Mouse (Mus musculus) heart, adult 2 months (tissue): ENCODE data around the gene Gcc2. TPM values are rescaled to one million over a fixed set of nuclear protein-coding genes. Genes with fewer than 3 reads are reported as not detected.

Experiments
- DNase-seq, 2 experiments: peaks; one replicate each; pipeline ENCODE4 v3.0.0; 2021
- H3K27ac ChIP-seq: fragments of 200-600 bp; 2 replicates; pipeline ENCODE4 v1.8.1; 2022
- H3K27me3 ChIP-seq: fragments of 200-500 bp; 2 replicates; pipeline ENCODE4 v1.6.1; 2012; ENCODE audit warnings: mild to moderate bottlenecking, low read length, inconsistent platforms, mixed read lengths; ENCODE audit not compliant: control insufficient read depth, insufficient read depth
- H3K36me3 ChIP-seq: fragments of 200-500 bp; 2 replicates; pipeline ENCODE4 v1.6.1; 2012; ENCODE audit warnings: low read length, inconsistent platforms; ENCODE audit not compliant: control insufficient read depth, insufficient read depth
- H3K4me1 ChIP-seq: fragments of 200-500 bp; 2 replicates; pipeline ENCODE4 v1.6.1; 2011; ENCODE audit warnings: low read length; ENCODE audit not compliant: control insufficient read depth, insufficient read depth
- H3K4me3 ChIP-seq: fragments of 200-600 bp; 2 replicates; pipeline ENCODE4 v1.8.1; 2022
- H3K79me2 ChIP-seq: fragments of 200-500 bp; replicated peaks from 2 replicates; pipeline ENCODE4 v1.6.1; 2012; ENCODE audit warnings: mild to moderate bottlenecking, inconsistent platforms, low read length, moderate library complexity, mixed read lengths; ENCODE audit not compliant: control insufficient read depth, insufficient read depth
- H3K9ac ChIP-seq: fragments of 200-500 bp; 2 replicates; pipeline ENCODE4 v1.6.1; 2012; ENCODE audit warnings: low read depth, mild to moderate bottlenecking, control low read depth, inconsistent platforms, low read length, mixed read lengths
- CTCF ChIP-seq: fragments of 200-600 bp; IDR thresholded peaks from 2 replicates; pipeline ENCODE4 v1.8.1; 2022; ENCODE audit warnings: antibody characterized with exemption, mild to moderate bottlenecking, moderate library complexity
- EP300 ChIP-seq: fragments of 200-500 bp; IDR thresholded peaks from 2 replicates; pipeline ENCODE4 v1.6.1; 2011; ENCODE audit warnings: low read depth, low read length, control low read depth; ENCODE audit not compliant: insufficient read depth
- POLR2A ChIP-seq: fragments of 200-500 bp; IDR thresholded peaks from 2 replicates; pipeline ENCODE4 v1.6.1; 2011; ENCODE audit warnings: mild to moderate bottlenecking, low read depth, low read length, control low read depth; ENCODE audit not compliant: insufficient read depth
- WGBS: fragments of 180-500 bp; shearing (Covaris S2); methylation state at CpG from one replicate; pipeline ENCODE4 v1.1.7; 2018; 5-methylcytosine and 5-hydroxymethylcytosine counted together
- intact Hi-C: fragments of 180-260 bp; cut with DNase I; formaldehyde crosslinking; loops from one replicate; pipeline ENCODE4 v1.15.1; 2025
- polyA plus RNA-seq: library from polyadenylated mRNA; depleted of rRNA; stranded (reverse); fragments of >200 nt; gene quantifications from 2 replicates; pipeline ENCODE4 v1.2.3, GENCODE M21; 2012
- total RNA-seq, 2 experiments: library from RNA; stranded (reverse); gene quantifications; 2 replicates each; pipeline ENCODE4 v1.2.3; 2021

Gene Gcc2
- total and polyA plus RNA-seq, 3 experiments, result 7.9 to 29.3 (median 22.6) TPM

- H3K4me1 ChIP-seq, result no peaks in the 10 kb centered on the region
- no peak for DNase-seq
- no peak overlapping the region for H3K9ac ChIP-seq
- no peaks in the 10 kb centered on the region for H3K27me3 ChIP-seq
- H3K79me2 ChIP-seq, result no peaks in the 10 kb centered on the region
- H3K36me3 ChIP-seq, result peaks cover 12% of the 10 kb centered on the region
- TF ChIP-seq POLR2A (no peak), EP300 (no peak), CTCF (no peak)
- WGBS, result 90% methylated on average over 3 of the region's 3 CpGs
- H3K4me3 ChIP-seq, result no peak overlapping the region
- H3K27ac ChIP-seq, result no peak overlapping the region
- intact Hi-C loops, result no loop called here
Observed at GRCm38 (mm10) chr10:58294246-58294645, 38.9 kb downstream of the Gcc2 start.

DNA sequence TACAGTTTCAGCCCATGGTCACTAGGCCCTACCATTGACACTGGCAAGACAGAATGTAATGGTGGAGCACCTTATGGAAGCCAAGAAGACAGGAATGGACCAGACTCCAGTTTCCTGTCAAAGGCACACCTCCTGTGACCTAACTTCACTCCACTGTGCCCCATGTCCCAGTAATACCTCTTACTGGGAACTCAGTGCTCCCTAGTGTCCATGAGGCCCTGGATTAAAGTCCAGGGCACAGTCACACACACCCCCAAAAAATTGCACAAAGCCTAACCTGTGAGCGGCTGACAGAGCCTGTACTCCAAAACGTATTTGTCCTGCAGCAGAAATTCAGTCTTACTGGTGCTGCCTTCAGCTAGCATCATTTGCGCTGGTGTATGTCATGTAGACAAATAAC, 40.3 kb downstream of the Gcc2 start:
- H3K36me3 ChIP-seq, result peaks cover 12% of the 10 kb centered on the region
- WGBS, result 94% methylated on average over 3 of the region's 3 CpGs
- intact Hi-C loops, result no loop called here
- TF ChIP-seq EP300, result no peak
- no peak for TF ChIP-seq POLR2A
- TF ChIP-seq CTCF, result no peak
- no peaks in the 10 kb centered on the region for H3K27me3 ChIP-seq
- no peak overlapping the region for H3K9ac ChIP-seq
- H3K4me3 ChIP-seq, result no peak overlapping the region
- no peaks in the 10 kb centered on the region for H3K79me2 ChIP-seq
- H3K27ac ChIP-seq, result no peak overlapping the region
- no peak for DNase-seq
- H3K4me1 ChIP-seq, result no peaks in the 10 kb centered on the region

GRCm38 (mm10) chr10:58304996-58305395, 49.7 kb downstream of the Gcc2 start:
- H3K4me3 ChIP-seq, result no peak overlapping the region
- no peak overlapping the region for H3K9ac ChIP-seq
- intact Hi-C loops, result no loop called here
- TF ChIP-seq POLR2A (no peak), EP300 (no peak), CTCF (no peak)
- no peaks in the 10 kb centered on the region for H3K27me3 ChIP-seq
- 93% methylated on average over 7 of the region's 7 CpGs for WGBS
- H3K4me1 ChIP-seq, result no peaks in the 10 kb centered on the region
- H3K36me3 ChIP-seq, result no peaks in the 10 kb centered on the region; the same call in 1 of the 2 replicates
- no peak overlapping the region for H3K27ac ChIP-seq
- DNase-seq, result no peak
- no peaks in the 10 kb centered on the region for H3K79me2 ChIP-seq

DNA sequence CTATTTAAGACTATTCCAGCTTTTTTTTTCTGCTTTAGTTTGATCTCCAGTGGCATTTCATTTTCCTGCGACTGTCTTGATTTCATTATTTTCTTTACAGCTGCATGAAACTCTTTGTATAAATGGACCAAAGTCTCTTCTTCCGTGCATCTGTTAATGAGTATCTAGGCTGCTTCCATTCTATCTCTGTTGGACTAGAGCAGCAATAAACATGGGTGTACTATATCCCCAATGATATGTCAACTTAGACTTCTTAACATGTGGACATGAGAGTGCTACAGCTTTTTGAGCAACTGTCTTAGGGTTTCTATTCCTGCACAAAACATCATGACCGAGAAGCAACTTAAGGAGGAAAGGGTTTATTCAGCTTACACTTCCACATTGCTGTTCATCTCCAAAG, 51.6 kb downstream of the Gcc2 start:
- Histone ChIP-seq H3K79me2 (no peaks in the 10 kb centered on the region), H3K4me1 (no peaks in the 10 kb centered on the region), H3K27ac (no peak overlapping the region), H3K9ac (no peak overlapping the region), H3K4me3 (no peak overlapping the region), H3K36me3 (no peaks in the 10 kb centered on the region), H3K27me3 (no peaks in the 10 kb centered on the region)
- no peak for TF ChIP-seq CTCF
- no peak for TF ChIP-seq EP300
- TF ChIP-seq POLR2A, result no peak
- no peak for DNase-seq
- intact Hi-C loops, result no loop called here
- 88% methylated on average over 3 of the region's 3 CpGs for whole genome bisulfite sequencing

DNA sequence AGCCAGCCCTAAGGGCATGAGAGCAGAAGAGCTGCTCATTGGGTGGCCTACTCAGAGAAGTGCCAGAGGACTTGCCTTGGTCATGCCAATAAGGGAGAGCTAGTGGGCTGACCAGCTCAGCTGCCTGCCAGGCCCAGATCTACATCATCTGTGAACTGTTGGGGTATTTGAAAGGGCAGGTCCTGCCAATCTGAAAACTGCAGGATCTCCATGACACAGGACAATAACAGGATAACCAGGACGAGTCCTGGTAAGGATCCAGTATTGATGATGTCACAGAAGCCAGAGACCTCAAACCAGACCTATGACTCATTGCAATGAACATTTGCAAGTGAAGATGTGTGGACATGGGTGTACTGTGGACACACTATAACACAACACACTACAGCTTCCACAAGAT, 55.5 kb downstream of the Gcc2 start:
- no peak for TF ChIP-seq CTCF
- no peak for TF ChIP-seq EP300
- no peak for TF ChIP-seq POLR2A

GRCm38 (mm10) chr10:58312887-58313286, 57.6 kb downstream of the Gcc2 start:
- WGBS, result 95% methylated on average over 5 of the region's 5 CpGs
- Histone ChIP-seq H3K4me3 (no peak overlapping the region), H3K9ac (no peak overlapping the region), H3K79me2 (no peaks in the 10 kb centered on the region), H3K27me3 (no peaks in the 10 kb centered on the region), H3K4me1 (no peaks in the 10 kb centered on the region), H3K27ac (no peak overlapping the region), H3K36me3 (no peaks in the 10 kb centered on the region)
- intact Hi-C loops, result no loop called here
- TF ChIP-seq CTCF (peak; percentile 50), POLR2A (no peak)
- no peak for DNase-seq

More for the DNA sequence above, 55.5 kb downstream of the Gcc2 start:
- no peak overlapping the region for H3K27ac ChIP-seq
- DNase-seq, result no peak
- H3K36me3 ChIP-seq, result no peaks in the 10 kb centered on the region
- intact Hi-C loops, result no loop called here
- no peaks in the 10 kb centered on the region for H3K27me3 ChIP-seq
- H3K4me1 ChIP-seq, result no peaks in the 10 kb centered on the region
- H3K4me3 ChIP-seq, result no peak overlapping the region
- WGBS, result 23% methylated on average over 1 of the region's 1 CpGs
- no peak overlapping the region for H3K9ac ChIP-seq
- H3K79me2 ChIP-seq, result no peaks in the 10 kb centered on the region
